Mouse (Mus musculus) cortical plate, adult 2 months (tissue): ENCODE data around the gene Med21.

ENCODE experiments used
- CTCF ChIP-seq: fragments of 200-500 bp; IDR thresholded peaks from 2 replicates; pipeline ENCODE4 v1.5.1; 2011; ENCODE audit warnings: mild to moderate bottlenecking, control low read depth, low read length; ENCODE audit not compliant: insufficient read depth; ENCODE audit errors: extremely low read depth
- POLR2A ChIP-seq: fragments of 200-500 bp; IDR thresholded peaks from 2 replicates; pipeline ENCODE4 v1.6.1; 2011; ENCODE audit warnings: mild to moderate bottlenecking, low read length, control low read depth; ENCODE audit not compliant: insufficient read depth; ENCODE audit errors: extremely low read depth

GRCm38 (mm10) chr6:146660591-146660990 lies 18.2 kb downstream of the Med21 start:
- TF ChIP-seq CTCF (peak; percentile 27; the same call in 1 of the 2 replicates), POLR2A (no peak)
